Mouse (Mus musculus): ENCODE measurements around the gene 2210016F16Rik. TPM values are rescaled to one million over a fixed set of nuclear protein-coding genes. Genes with fewer than 3 reads are reported as not detected.
A peak's percentile ranks its signal among the peaks of the same experiment; 100 is the strongest.
"Not testable (repeated sequence)": the region's sequence is repeated elsewhere in the genome, so short reads cannot be mapped to it uniquely, and the experiment has no call there.

Gene 2210016F16Rik
- polyA plus RNA-seq, 1 experiment from 2014 or later: 22.5 TPM

GRCm38 (mm10) chr13:58367641-58368040, 17.4 kb downstream of the 2210016F16Rik start:
- Histone ChIP-seq H3K4me2 (ENCODE audit: low read depth, severe bottlenecking) (no peak overlapping the region), H3K4me1 (ENCODE audit: control insufficient read depth, insufficient read depth, low read length) (no peaks in the 10 kb centered on the region), H3K9ac (ENCODE audit: low read length) (no peak overlapping the region), H3K9me3 (ENCODE audit: control insufficient read depth, low read length) (no peaks in the 10 kb centered on the region), H3K36me3 (ENCODE audit: control insufficient read depth, insufficient read depth, low read length) (no peaks in the 10 kb centered on the region), H3K27ac (replicated peaks; ENCODE audit: low read depth, low read length) (no peak overlapping the region), H3K27me3 (ENCODE audit: control insufficient read depth, insufficient read depth, low read length) (no peaks in the 10 kb centered on the region), H3K4me3 (ENCODE audit: low read depth, low read length) (no peak overlapping the region)
- ATAC-seq (ENCODE audit: insufficient number of reproducible peaks, low FRiP score, low TSS enrichment, low read depth) (no peak), DNase-seq (ENCODE audit: low spot score) (no peak)
- 56% methylated on average over 1 of the region's 1 CpGs for WGBS

GRCm38 (mm10) chr13:58366373-58366772, 18.7 kb downstream of the 2210016F16Rik start:
- H3K9me3 ChIP-seq (ENCODE audit: control insufficient read depth, low read length): no peaks in the 10 kb centered on the region
- H3K27me3 ChIP-seq (ENCODE audit: control insufficient read depth, insufficient read depth, low read length): no peaks in the 10 kb centered on the region
- WGBS: 94% methylated on average over 3 of the region's 3 CpGs
- no peak overlapping the region for H3K27ac ChIP-seq (replicated peaks; ENCODE audit: low read depth, low read length)
- ATAC-seq (ENCODE audit: insufficient number of reproducible peaks, low FRiP score, low TSS enrichment, low read depth): no peak
- DNase-seq (ENCODE audit: low spot score): no peak
- no peaks in the 10 kb centered on the region for H3K36me3 ChIP-seq (ENCODE audit: control insufficient read depth, insufficient read depth, low read length)
- H3K4me1 ChIP-seq (ENCODE audit: control insufficient read depth, insufficient read depth, low read length): no peaks in the 10 kb centered on the region
- no peak overlapping the region for H3K9ac ChIP-seq (ENCODE audit: low read length)
- H3K4me3 ChIP-seq (ENCODE audit: low read depth, low read length): no peak overlapping the region
- no peak overlapping the region for H3K4me2 ChIP-seq (ENCODE audit: low read depth, severe bottlenecking)

- DNase-seq (ENCODE audit: low spot score); H3K9ac ChIP-seq (ENCODE audit: low read length); H3K4me3 ChIP-seq (ENCODE audit: low read depth, low read length); H3K9me3 ChIP-seq (ENCODE audit: control insufficient read depth, low read length); H3K36me3 ChIP-seq (ENCODE audit: control insufficient read depth, insufficient read depth, low read length); ATAC-seq (ENCODE audit: insufficient number of reproducible peaks, low FRiP score, low TSS enrichment, low read depth); H3K4me1 ChIP-seq (ENCODE audit: control insufficient read depth, insufficient read depth, low read length); H3K27me3 ChIP-seq (ENCODE audit: control insufficient read depth, insufficient read depth, low read length); H3K27ac ChIP-seq (replicated peaks; ENCODE audit: low read depth, low read length); H3K4me2 ChIP-seq (ENCODE audit: low read depth, severe bottlenecking): not testable (repeated sequence)
- 87% methylated on average over 8 of the region's 8 CpGs for WGBS
Observed at GRCm38 (mm10) chr13:58365179-58365578, 19.8 kb downstream of the 2210016F16Rik start.

- Histone ChIP-seq H3K27me3 (ENCODE audit: control insufficient read depth, insufficient read depth, low read length) (no peaks in the 10 kb centered on the region), H3K4me1 (ENCODE audit: control insufficient read depth, insufficient read depth, low read length) (no peaks in the 10 kb centered on the region), H3K9me3 (ENCODE audit: control insufficient read depth, low read length) (no peaks in the 10 kb centered on the region), H3K36me3 (ENCODE audit: control insufficient read depth, insufficient read depth, low read length) (no peaks in the 10 kb centered on the region), H3K4me3 (ENCODE audit: low read depth, low read length) (no peak overlapping the region), H3K27ac (replicated peaks; ENCODE audit: low read depth, low read length) (no peak overlapping the region), H3K4me2 (ENCODE audit: low read depth, severe bottlenecking) (no peak overlapping the region), H3K9ac (ENCODE audit: low read length) (no peak overlapping the region)
- WGBS: 83% methylated on average over 8 of the region's 8 CpGs
- ATAC-seq (ENCODE audit: insufficient number of reproducible peaks, low FRiP score, low TSS enrichment, low read depth) (no peak), DNase-seq (ENCODE audit: low spot score) (no peak)
Observed at GRCm38 (mm10) chr13:58364353-58365175, 20.5 kb downstream of the 2210016F16Rik start.

GRCm38 (mm10) chr13:58359304-58359653, 25.7 kb downstream of the 2210016F16Rik start:
- Histone ChIP-seq H3K27me3 (ENCODE audit: control insufficient read depth, insufficient read depth, low read length) (no peaks in the 10 kb centered on the region), H3K4me2 (ENCODE audit: low read depth, severe bottlenecking) (peak overlapping the region; percentile 96), H3K36me3 (ENCODE audit: control insufficient read depth, insufficient read depth, low read length) (no peaks in the 10 kb centered on the region), H3K4me3 (ENCODE audit: low read depth, low read length) (peak overlapping the region; percentile 51), H3K9me3 (ENCODE audit: control insufficient read depth, low read length) (no peaks in the 10 kb centered on the region), H3K27ac (replicated peaks; ENCODE audit: low read depth, low read length) (no peak overlapping the region), H3K9ac (ENCODE audit: low read length) (peak overlapping the region; percentile 53; the same call in 1 of the 2 replicates), H3K4me1 (ENCODE audit: control insufficient read depth, insufficient read depth, low read length) (no peaks in the 10 kb centered on the region)
- 4% methylated on average over 7 of the region's 7 CpGs for whole genome bisulfite sequencing
- DNase-seq (ENCODE audit: low spot score) (no peak), ATAC-seq (ENCODE audit: insufficient number of reproducible peaks, low FRiP score, low TSS enrichment, low read depth) (no peak; the same call in 1 of the 2 replicates)

GRCm38 (mm10) chr13:58358629-58359303, 26.3 kb downstream of the 2210016F16Rik start, which contains the start of gene Kif27:
TSS of gene Kif27 (minus strand) at chr13:58359122.
- peak; percentile 96 for ATAC-seq (ENCODE audit: insufficient number of reproducible peaks, low FRiP score, low TSS enrichment, low read depth)
- WGBS: 1% methylated on average over 80 of the region's 85 CpGs
- H3K9me3 ChIP-seq (ENCODE audit: control insufficient read depth, low read length): no peaks in the 10 kb centered on the region
- no peaks in the 10 kb centered on the region for H3K27me3 ChIP-seq (ENCODE audit: control insufficient read depth, insufficient read depth, low read length)
- no peaks in the 10 kb centered on the region for H3K36me3 ChIP-seq (ENCODE audit: control insufficient read depth, insufficient read depth, low read length)
- peak within 1 kb of the TSS; percentile 53 for H3K9ac ChIP-seq (ENCODE audit: low read length)
- H3K4me2 ChIP-seq (ENCODE audit: low read depth, severe bottlenecking): peak within 1 kb of the TSS; percentile 96
- no peak within 1 kb of the TSS for H3K27ac ChIP-seq (replicated peaks; ENCODE audit: low read depth, low read length)
- no peaks in the 10 kb centered on the region for H3K4me1 ChIP-seq (ENCODE audit: control insufficient read depth, insufficient read depth, low read length)
- peak within 1 kb of the TSS; percentile 51 for H3K4me3 ChIP-seq (ENCODE audit: low read depth, low read length)
- peak; percentile 91 for DNase-seq (ENCODE audit: low spot score)

GRCm38 (mm10) chr13:58352996-58353395, 32.0 kb downstream of the 2210016F16Rik start:
- Histone ChIP-seq H3K4me2 (ENCODE audit: low read depth, severe bottlenecking) (no peak overlapping the region), H3K4me1 (ENCODE audit: control insufficient read depth, insufficient read depth, low read length) (no peaks in the 10 kb centered on the region), H3K9me3 (ENCODE audit: control insufficient read depth, low read length) (no peaks in the 10 kb centered on the region), H3K27me3 (ENCODE audit: control insufficient read depth, insufficient read depth, low read length) (no peaks in the 10 kb centered on the region), H3K27ac (replicated peaks; ENCODE audit: low read depth, low read length) (no peak overlapping the region), H3K36me3 (ENCODE audit: control insufficient read depth, insufficient read depth, low read length) (no peaks in the 10 kb centered on the region), H3K9ac (ENCODE audit: low read length) (no peak overlapping the region), H3K4me3 (ENCODE audit: low read depth, low read length) (no peak overlapping the region)
- no peak for DNase-seq (ENCODE audit: low spot score)
- ATAC-seq (ENCODE audit: insufficient number of reproducible peaks, low FRiP score, low TSS enrichment, low read depth): no peak

GRCm38 (mm10) chr13:58350606-58351005, 34.4 kb downstream of the 2210016F16Rik start:
- no peaks in the 10 kb centered on the region for H3K36me3 ChIP-seq (ENCODE audit: control insufficient read depth, insufficient read depth, low read length)
- no peak overlapping the region for H3K4me3 ChIP-seq (ENCODE audit: low read depth, low read length)
- ATAC-seq (ENCODE audit: insufficient number of reproducible peaks, low FRiP score, low TSS enrichment, low read depth) (no peak), DNase-seq (ENCODE audit: low spot score) (no peak)
- no peaks in the 10 kb centered on the region for H3K9me3 ChIP-seq (ENCODE audit: control insufficient read depth, low read length)
- no peak overlapping the region for H3K9ac ChIP-seq (ENCODE audit: low read length)
- H3K27me3 ChIP-seq (ENCODE audit: control insufficient read depth, insufficient read depth, low read length): no peaks in the 10 kb centered on the region
- no peaks in the 10 kb centered on the region for H3K4me1 ChIP-seq (ENCODE audit: control insufficient read depth, insufficient read depth, low read length)
- no peak overlapping the region for H3K27ac ChIP-seq (replicated peaks; ENCODE audit: low read depth, low read length)
- WGBS: 60% methylated on average over 4 of the region's 4 CpGs
- H3K4me2 ChIP-seq (ENCODE audit: low read depth, severe bottlenecking): no peak overlapping the region

Measured in limb, embryonic 11.5 days (tissue).